Mouse (Mus musculus) c-Kit-positive CD71-negative TER-119-negative erythroid progenitor cells, embryonic 14.5 days (primary cell): ENCODE data around the gene Mtor.
A peak's percentile ranks its signal among the peaks of the same experiment; 100 is the strongest.

Source experiments
- DNase-seq: peaks from one replicate; pipeline ENCODE4 v3.0.0-alpha.2; 2013; ENCODE audit warnings: low read depth

The Mtor gene

DNA sequence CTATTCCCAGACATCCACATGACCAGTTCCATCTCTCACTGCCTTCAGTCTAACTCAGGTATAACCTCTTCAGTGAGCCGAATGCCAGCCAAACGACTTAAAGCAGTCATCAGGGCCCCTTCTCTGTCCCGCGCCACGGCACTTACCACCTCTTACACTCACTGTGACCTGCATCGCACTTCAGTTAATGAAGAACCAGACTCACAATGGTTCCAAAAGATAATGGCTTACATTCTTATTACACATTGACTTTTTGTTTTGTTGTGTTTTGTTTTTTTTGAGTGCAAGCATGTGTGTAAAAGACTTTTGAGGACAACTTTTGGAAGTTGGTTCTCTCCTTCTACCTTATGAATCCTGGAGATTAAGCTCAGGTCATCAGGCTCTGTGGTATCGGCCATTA is 5.8 kb upstream of the Mtor start:
- DNase-seq, result no peak

DNA sequence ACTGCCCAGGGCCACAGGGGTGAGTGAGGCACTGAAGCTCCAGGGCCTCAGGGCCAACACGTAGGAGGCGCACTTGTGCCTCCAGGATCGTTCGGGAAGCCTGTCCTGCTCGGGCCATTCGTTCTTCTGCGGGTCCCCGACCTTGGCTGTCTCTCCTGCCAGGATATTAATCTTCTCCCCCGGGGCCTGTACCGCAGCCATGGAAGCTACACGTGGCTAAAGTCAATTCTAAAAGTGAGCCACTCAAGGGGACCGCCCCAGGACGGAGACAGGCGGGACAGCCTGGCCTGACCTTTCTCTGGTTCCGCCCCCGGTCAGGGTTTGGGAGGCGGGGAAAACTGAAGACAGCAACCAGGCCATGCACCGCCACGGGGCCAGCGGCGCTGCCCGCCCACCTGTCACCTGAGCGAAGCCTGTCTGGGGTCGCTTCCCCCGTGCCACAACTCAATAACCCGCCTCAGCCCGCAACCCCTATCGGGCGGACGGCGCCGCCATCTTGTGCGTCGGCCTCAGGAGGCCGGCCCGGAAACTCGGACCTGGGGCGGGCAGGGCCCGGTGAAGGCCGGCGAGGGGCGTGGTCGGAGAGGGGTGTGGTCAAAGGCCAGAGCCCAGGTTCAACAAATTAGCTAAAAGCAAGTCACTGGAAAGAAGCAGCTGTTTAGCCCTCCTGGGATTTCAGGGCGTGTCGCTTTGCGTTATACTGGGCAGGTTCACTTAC is 4.0 kb upstream of the Mtor start, which contains the start of gene Ubiad1:
Gene Ubiad1, minus strand, starts transcription at position 522 of the 718 bp plus-strand sequence.
- DNase-seq, result peak; percentile 59

DNA sequence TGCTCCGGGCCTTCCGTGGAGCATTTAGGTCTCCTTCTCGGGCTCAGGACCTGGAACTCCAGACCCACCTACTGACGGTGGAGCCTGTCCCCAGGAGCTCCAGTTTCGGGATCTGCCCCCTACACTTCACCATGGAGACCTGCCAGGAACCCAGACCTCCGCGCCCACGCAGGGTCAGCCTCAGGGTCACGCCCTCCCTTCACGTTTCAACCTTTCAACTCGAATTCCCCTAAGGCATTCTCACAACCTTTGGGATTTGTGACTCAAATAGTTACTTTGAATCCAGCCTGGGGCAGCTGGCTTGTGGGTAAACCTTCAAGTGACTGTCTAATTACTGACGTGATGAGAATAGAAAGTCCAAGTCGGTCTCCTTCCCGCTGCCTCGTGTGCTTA is 438 bp downstream of the Mtor start:
- DNase-seq, result peak; percentile 19

DNA sequence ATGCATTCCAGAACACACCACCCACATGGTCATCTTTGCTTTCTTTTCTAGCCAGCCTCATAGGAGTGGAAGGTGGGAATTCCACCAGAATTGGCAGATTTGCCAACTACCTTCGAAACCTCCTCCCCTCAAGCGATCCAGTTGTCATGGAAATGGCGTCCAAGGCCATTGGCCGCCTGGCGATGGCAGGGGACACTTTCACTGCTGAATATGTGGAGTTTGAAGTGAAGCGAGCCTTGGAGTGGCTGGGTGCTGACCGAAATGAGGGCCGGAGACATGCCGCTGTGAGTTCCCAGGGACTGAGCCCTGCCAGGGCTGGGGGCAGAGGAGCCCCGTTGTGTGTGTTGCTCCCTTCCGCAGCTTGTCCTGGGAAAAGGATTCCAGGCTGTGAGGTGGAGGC is 5.3 kb downstream of the Mtor start:
- no peak for DNase-seq

DNA sequence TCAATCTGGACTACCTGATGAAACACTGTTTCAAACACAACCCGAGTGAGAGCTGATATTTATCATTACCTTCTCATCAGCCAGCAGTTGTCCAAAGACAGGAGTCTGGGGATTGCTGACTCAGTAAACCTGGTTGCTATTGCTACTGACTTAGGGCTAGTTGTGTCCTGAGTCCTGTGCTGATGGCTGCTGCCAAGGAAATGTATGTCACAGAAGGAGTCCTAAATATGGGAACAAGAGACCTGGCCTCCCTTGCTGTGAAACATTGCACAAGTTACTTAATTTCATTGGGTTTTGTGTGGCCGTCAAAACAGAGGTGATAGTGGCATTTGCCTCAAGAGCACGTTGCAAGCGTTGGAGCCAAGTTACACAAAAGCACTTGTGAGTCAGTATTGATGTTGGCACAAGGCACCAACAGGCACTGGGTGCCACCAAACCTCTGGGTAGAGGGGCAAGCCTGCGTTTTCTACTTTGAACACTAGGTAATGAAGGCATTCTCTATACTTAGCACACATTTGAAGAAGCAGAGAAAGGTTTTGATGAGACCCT is 7.1 kb downstream of the Mtor start:
- no peak for DNase-seq

DNA sequence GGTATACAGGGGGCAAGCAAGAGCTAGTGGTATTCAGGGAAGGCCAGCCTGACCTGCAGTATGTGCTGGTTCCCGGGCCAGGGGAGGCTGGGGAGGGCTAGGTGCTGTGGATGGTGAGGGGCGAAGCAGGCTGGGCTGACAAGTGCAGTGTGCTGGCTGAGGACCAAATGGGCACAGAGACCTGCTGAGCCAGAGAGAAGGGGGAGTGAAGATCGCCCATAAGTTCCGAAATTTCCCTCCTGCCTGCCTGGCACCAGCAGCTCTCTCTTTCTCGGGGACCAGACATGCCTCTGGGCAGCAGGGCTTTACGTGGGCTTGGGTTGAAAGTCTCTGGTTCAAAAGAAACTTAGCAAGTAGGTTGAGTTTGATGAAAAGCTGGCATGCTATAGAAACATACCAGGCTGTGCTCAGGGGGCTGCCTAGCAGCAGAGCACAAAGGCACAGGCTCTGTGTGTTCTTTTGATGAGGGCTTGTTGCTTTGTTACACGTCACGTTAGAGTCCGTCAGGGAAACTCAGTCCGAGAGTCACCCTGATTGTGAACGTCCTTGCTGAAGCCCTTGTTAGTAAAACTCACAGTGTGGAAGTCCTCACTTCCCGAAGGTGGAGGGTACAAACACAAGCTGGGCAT is 12.4 kb downstream of the Mtor start:
- no peak for DNase-seq

DNA sequence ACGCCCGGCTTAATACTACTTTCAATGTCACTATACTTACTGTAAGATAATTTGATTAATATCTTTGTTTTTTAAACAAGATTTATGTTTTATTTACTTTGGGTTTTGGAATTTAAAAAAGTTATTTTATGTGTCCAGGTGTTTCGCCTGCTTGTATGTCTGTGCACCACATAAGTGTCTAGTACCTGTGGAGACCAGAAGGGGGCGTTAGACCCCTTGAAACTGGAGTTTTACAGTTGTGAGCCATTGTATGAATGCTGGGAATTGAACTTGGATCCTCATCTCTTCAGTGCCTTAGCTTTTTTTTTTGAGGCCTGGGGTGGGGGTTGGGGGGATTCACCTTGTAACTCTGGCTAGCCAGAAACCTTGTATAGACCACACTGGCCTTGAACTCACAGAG is 13.4 kb downstream of the Mtor start:
- DNase-seq, result no peak

DNA sequence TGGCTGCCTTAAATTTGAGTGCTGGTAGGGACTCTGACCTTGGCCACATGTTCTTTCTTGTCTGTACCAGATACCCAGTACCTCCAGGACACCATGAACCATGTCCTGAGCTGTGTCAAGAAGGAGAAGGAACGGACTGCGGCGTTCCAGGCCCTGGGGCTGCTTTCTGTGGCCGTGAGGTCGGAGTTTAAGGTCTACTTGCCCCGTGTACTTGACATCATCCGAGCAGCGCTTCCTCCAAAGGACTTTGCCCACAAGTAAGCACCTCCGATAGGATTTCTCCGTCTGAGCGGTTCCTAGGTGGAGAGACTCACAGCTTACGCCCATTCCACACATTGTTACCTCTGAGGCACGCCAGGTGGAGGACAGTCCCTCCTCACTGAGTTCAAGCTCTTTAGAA is 14.3 kb downstream of the Mtor start:
- no peak for DNase-seq

DNA sequence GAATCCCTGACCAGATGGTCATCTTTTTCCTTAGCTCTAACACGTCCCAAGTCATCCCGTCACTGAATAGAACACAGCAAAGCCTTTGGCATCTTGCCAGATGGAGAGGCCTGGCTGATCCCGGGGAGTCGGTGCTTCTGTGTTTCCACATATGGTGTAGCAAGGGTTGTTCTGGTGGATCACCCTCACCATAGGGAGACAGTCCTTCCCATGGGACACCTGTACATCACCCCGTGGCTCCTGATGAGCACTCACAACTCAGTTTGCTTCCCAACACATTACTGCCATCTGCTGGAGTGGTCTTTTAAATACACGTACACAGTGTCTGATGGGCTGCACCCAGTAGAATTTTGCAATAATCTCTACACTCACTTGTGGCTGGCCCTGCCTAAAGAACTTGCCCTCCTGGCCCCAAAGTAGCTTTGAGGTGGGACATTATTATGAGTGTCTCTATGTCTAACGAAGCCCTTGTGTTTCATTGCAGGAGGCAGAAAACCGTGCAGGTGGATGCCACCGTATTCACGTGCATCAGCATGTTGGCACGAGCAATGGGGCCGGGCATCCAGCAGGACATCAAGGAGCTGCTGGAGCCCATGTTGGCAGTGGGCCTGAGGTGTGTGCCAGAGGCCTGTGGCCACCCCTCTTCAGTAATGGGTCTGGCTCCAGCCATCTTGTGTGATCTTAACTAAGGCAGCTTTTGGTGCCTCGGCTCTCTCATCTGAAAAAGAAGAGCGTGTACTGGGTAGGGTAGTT is 15.0 kb downstream of the Mtor start:
- no peak for DNase-seq

- no peak for DNase-seq
Observed at GRCm38 (mm10) chr4:148464301-148464700, 15.9 kb downstream of the Mtor start.

- no peak for DNase-seq
Observed at GRCm38 (mm10) chr4:148464869-148465268, 16.5 kb downstream of the Mtor start.

DNA sequence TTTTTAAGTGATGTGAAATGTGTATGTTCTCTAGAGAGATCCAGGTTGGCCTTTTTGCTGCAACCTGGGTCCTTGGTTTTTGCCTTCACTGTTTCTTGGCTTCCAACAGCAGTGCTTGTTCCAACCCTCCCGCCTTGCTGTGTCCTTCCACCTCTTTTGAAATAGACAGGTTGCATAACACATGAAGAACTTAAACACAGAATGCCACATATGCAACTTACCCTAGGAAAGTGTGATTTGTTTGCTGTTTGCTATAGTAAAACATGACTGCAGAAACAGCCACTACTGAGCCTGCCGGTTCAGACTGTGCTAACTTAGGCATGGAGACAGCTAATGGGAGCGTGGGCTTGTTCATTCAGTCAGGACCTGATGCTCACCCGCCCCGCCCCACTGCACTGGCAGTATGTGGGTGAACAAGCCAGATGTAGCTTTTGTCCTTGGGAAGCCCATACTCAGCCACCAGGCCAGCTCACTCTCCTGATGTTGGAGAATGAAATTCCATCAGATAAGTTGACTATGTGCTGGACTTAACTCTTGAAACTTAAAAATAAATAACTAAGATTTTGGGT is 18.2 kb downstream of the Mtor start:
- no peak for DNase-seq

DNA sequence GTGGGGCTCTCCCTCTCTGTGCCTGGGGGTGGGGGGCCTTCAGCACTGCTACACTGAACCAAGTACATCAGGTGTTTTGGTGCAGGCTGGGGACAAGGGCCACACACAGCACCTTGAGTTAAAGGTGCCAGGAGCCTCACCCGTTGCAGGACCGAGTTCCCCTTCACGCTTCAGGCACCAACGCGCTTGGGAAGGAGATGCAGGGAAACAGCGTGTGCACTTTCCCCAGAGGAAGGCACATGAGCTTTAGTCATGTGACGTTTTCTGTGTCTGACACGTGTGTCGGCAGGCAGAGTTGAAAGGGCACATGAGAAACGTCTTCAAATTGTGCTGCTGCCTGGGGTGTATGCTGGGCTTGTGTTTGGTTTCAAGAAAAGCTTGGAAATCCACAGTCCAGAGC is 20.0 kb downstream of the Mtor start:
- DNase-seq, result no peak

- DNase-seq, result no peak
Observed at GRCm38 (mm10) chr4:148469487-148470252, 21.3 kb downstream of the Mtor start.

- no peak for DNase-seq
Observed at GRCm38 (mm10) chr4:148471363-148471806, 23.0 kb downstream of the Mtor start.

- no peak for DNase-seq
Observed at GRCm38 (mm10) chr4:148472436-148473174, 24.2 kb downstream of the Mtor start.

DNA sequence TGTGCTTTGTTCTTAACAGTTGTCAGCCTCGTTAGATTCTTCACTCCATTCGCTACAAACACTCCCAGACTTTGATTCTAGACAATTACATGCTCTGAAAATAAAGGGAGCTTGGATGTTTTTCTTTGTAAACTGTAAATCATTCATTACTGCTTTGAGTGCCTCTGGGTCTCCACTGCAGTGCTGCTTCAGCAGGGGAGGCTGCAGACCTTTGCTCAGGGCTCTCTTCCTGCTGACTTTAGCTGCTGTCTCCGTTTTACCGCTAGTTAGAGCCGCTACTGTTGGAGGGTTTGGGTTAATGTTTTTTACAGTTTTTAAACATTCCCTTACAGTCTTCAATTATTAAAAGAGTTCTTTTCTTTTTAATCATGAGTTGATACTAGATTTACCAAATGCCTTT is 25.1 kb downstream of the Mtor start:
- DNase-seq, result no peak

GRCm38 (mm10) chr4:148480245-148480644 is 31.8 kb downstream of the Mtor start:
- DNase-seq, result no peak

DNA sequence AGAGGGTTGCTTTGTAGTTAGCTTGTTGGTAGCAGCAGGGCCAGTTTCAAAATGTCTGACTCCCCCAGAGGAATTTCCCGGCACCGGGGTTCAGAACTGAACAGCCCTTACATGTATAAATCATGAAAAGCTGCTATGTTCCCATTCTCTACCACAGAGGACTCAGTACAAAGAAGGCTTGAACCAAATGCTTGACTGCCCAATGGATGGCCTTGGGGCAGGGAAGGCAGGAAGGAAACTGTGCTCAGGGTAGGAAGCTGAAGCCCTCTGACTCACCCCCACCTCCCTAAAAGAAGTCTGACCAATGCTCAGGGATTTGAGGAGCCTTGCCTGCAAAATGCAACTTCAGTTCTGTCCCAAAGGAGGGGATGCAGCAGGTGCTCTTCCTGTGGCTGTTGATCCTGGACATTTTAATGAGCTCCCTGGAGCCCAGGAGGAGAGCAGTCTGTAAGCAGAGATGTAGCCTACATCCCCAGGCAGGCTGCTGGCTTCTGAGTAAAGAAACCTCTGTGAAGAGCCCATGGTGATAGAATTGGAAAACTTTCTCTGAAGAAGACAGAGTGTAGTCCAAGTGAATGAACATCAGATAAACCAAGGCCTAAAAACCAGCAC is 33.3 kb downstream of the Mtor start:
- DNase-seq, result no peak

DNA sequence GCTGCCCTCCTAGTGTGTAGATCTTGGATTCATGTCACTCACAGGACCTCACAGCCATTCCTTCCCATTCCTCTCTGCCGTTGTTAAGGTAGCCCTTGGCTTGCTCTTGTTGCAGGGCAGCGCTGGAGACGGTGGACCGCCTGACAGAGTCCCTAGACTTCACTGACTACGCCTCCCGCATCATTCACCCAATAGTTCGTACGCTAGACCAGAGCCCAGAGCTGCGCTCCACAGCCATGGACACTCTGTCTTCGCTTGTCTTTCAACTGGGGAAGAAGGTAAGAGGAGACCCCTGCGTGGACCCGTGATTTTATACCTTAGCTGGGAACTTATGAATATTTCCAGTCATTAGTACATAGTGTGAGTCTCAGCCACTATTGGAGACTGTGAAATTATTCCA is 36.1 kb downstream of the Mtor start:
- DNase-seq, result no peak

GRCm38 (mm10) chr4:148487841-148488240 is 39.4 kb downstream of the Mtor start:
- DNase-seq, result no peak
